Mouse (Mus musculus): ENCODE data around the gene Crtc1. TPM values are rescaled to one million over a fixed set of nuclear protein-coding genes. Genes with fewer than 3 reads are reported as not detected.

Gene Crtc1
- total RNA-seq, 1 experiment = 4.9 TPM

DNA sequence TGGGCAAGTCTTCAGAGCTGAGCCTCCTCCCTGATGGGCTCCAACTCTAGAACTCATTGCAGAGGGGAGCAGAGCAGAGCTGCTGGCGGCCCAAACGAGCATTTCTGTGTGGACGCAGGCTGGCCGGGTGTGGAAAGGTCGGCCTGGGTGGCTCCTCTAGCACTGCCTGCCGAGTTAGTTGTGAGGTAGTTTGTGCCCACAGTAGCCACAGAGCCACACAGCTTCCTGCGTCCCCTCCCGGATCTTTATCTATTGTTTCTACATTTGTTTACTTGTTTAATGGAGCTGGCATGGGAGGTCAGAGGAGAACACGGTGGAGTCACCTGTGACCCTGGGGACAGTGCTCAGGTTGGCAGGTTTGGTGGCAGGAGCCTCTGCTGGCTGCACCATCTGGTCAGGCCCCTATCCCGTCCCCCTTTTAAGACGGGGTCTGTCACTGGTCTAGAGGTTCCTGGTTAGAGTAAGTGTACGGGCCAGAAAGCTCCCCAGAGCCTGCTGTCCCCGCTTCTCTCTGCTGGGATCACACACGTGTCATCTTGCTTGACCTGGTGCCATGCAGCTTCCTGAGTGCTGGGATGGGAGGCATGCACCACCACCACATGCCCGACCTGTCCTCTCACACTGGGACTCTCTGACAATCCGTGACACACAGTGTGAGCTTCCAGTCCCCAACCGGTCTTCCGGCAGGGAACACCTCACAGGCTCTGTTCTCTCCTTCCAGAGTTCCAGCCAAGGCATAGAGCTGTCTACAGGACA is 17.9 kb downstream of the Crtc1 start:
- Histone ChIP-seq H3K9me3 (ENCODE audit: control insufficient read depth, insufficient read depth, low read depth, low read length) (no peaks in the 10 kb centered on the region), H3K27ac (ENCODE audit: insufficient read depth, low read depth, low read length, poor library complexity, severe bottlenecking) (no peak overlapping the region), H3K4me3 (ENCODE audit: insufficient read depth in 1 of 2, low read depth in 1 of 2, low read length in 2 of 2, poor library complexity in 1 of 2, severe bottlenecking in 1 of 2) (no peak overlapping the region), H3K36me3 (ENCODE audit: control insufficient read depth, insufficient read depth, low read length, poor library complexity, severe bottlenecking) (no peaks in the 10 kb centered on the region), H3K9ac (ENCODE audit: insufficient read depth, low read depth, low read length, poor library complexity, severe bottlenecking) (no peak overlapping the region), H3K4me1 (ENCODE audit: control insufficient read depth in 2 of 2, insufficient read depth in 2 of 2, low read length in 2 of 2, poor library complexity in 1 of 2) (no peaks in the 10 kb centered on the region)
- no peak for DNase-seq (ENCODE audit: low read depth, low spot score)
- in situ Hi-C loops (cut with MboI; ENCODE audit: low sequenced_read_pairs in 2 of 2, unreplicated experiment in 2 of 2) = no loop called here
- TF ChIP-seq ZC3H11A (IDR thresholded peaks at IDR 0.05; ENCODE audit: borderline replicate concordance, low read depth, low read length) (no peak), MAFK (IDR thresholded peaks at IDR 0.05; ENCODE audit: insufficient read depth, low read depth, low read length) (no peak), ZNF384 (IDR thresholded peaks at IDR 0.05; ENCODE audit: low read depth, low read length) (no peak), HCFC1 (IDR thresholded peaks at IDR 0.05; ENCODE audit: borderline replicate concordance, insufficient read depth, low read length) (no peak), CHD2 (IDR thresholded peaks at IDR 0.05; ENCODE audit: low read depth, low read length) (no peak)

DNA sequence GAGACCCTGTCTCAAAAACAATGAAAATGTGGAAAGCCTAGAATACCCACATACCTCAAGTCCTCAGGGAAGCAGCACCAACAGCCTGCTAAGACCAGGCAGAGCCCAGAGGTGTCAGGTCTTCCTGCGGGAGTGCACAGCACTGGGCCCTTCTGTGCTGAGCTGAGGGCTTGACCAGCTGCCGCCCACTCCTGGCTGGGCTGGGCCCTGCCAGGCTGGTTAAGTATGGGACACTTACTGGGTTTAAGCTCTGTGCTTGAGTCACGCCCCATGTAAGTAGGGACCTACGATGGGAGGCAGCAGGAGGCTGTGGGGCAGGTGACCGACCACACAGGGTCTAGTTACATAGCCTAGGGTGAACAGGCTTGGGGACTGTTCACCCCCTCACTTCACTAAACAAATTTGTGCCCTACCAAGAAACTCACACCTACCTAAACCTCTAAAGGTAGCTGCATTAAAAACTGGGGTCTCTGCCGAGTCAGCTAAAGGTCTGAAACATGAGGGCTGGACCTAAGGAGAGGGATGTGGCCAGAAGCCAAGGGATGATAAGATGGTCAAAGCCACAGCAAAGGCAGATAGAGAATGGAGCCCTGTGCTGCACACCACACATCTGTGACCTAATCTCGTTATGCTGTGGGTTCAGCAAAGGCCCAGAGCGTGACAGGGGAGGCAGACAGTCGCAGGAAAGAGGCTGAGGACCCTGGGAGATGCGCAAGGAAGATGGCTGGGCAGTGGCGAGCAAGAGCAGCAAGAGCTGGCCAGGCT is 19.3 kb downstream of the Crtc1 start:
- TF ChIP-seq MAFK (IDR thresholded peaks at IDR 0.05; ENCODE audit: insufficient read depth, low read depth, low read length) = no peak
- no peak for TF ChIP-seq HCFC1 (IDR thresholded peaks at IDR 0.05; ENCODE audit: borderline replicate concordance, insufficient read depth, low read length)
- TF ChIP-seq ZC3H11A (IDR thresholded peaks at IDR 0.05; ENCODE audit: borderline replicate concordance, low read depth, low read length) = no peak
- no peak for TF ChIP-seq ZNF384 (IDR thresholded peaks at IDR 0.05; ENCODE audit: low read depth, low read length)
- no peak for DNase-seq (ENCODE audit: low read depth, low spot score)
- in situ Hi-C loops (cut with MboI; ENCODE audit: low sequenced_read_pairs in 2 of 2, unreplicated experiment in 2 of 2) = no loop called here
- Histone ChIP-seq H3K9me3 (ENCODE audit: control insufficient read depth, insufficient read depth, low read depth, low read length) (no peaks in the 10 kb centered on the region), H3K4me3 (ENCODE audit: insufficient read depth in 1 of 2, low read depth in 1 of 2, low read length in 2 of 2, poor library complexity in 1 of 2, severe bottlenecking in 1 of 2) (no peak overlapping the region), H3K27ac (ENCODE audit: insufficient read depth, low read depth, low read length, poor library complexity, severe bottlenecking) (no peak overlapping the region), H3K36me3 (ENCODE audit: control insufficient read depth, insufficient read depth, low read length, poor library complexity, severe bottlenecking) (no peaks in the 10 kb centered on the region), H3K9ac (ENCODE audit: insufficient read depth, low read depth, low read length, poor library complexity, severe bottlenecking) (no peak overlapping the region), H3K4me1 (ENCODE audit: control insufficient read depth in 2 of 2, insufficient read depth in 2 of 2, low read length in 2 of 2, poor library complexity in 1 of 2) (no peaks in the 10 kb centered on the region; a peak in 1 of 4 replicates)

DNA sequence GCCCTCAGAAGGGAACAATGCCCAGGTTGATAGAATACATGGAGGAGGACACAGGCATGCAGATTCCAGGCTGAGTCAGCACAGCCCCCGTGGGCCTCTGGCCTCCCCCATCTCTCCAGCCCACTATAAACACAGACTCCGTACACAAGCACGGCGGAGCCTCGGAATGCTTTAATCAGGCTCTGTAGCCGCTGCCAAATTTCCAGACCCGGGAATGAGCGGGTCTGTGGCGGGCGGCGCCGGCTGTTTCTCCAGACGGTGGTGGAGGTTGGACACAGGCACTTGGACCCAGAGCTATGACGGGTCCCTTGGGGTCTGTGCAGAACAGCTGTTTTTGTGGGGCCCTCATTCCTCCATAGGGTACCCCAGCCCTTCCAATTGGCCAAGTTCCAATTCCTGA is 20.4 kb downstream of the Crtc1 start:
- Histone ChIP-seq H3K9ac (ENCODE audit: insufficient read depth, low read depth, low read length, poor library complexity, severe bottlenecking) (no peak overlapping the region), H3K27ac (ENCODE audit: insufficient read depth, low read depth, low read length, poor library complexity, severe bottlenecking) (no peak overlapping the region), H3K4me1 (ENCODE audit: control insufficient read depth in 2 of 2, insufficient read depth in 2 of 2, low read length in 2 of 2, poor library complexity in 1 of 2) (no peaks in the 10 kb centered on the region; a peak in 1 of 4 replicates), H3K9me3 (ENCODE audit: control insufficient read depth, insufficient read depth, low read depth, low read length) (no peaks in the 10 kb centered on the region), H3K36me3 (ENCODE audit: control insufficient read depth, insufficient read depth, low read length, poor library complexity, severe bottlenecking) (no peaks in the 10 kb centered on the region), H3K4me3 (ENCODE audit: insufficient read depth in 1 of 2, low read depth in 1 of 2, low read length in 2 of 2, poor library complexity in 1 of 2, severe bottlenecking in 1 of 2) (no peak overlapping the region)
- TF ChIP-seq CHD2 (IDR thresholded peaks at IDR 0.05; ENCODE audit: low read depth, low read length) (no peak), ZC3H11A (IDR thresholded peaks at IDR 0.05; ENCODE audit: borderline replicate concordance, low read depth, low read length) (no peak), ZNF384 (IDR thresholded peaks at IDR 0.05; ENCODE audit: low read depth, low read length) (no peak), HCFC1 (IDR thresholded peaks at IDR 0.05; ENCODE audit: borderline replicate concordance, insufficient read depth, low read length) (no peak), MAFK (IDR thresholded peaks at IDR 0.05; ENCODE audit: insufficient read depth, low read depth, low read length) (no peak)
- DNase-seq (ENCODE audit: low read depth, low spot score) = no peak
- in situ Hi-C loops (cut with MboI; ENCODE audit: low sequenced_read_pairs in 2 of 2, unreplicated experiment in 2 of 2) = no loop called here

DNA sequence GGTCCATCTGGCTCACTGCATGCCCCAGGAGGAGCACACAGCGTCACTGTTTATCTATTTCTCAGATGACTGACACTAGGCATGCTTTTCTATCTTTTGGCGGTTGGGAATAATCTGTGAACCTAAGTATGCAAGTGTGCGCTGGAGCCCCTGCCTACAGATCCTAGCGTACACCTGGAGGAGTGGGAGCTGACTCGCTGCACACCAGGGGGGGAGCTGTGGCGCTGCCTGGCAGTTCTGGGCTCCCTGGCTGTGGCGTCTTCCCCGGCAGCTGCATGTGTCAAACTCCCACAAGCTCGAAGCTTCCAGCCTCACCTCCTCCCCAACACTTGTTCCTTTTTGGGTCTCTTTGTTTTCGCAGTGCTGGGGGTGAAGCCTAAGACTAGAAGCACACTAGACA is 21.5 kb downstream of the Crtc1 start:
- no peak overlapping the region for H3K27ac ChIP-seq (ENCODE audit: insufficient read depth, low read depth, low read length, poor library complexity, severe bottlenecking)

More for the DNA sequence above, 21.5 kb downstream of the Crtc1 start:
- DNase-seq (ENCODE audit: low read depth, low spot score) = no peak
- H3K4me1 ChIP-seq (ENCODE audit: control insufficient read depth in 2 of 2, insufficient read depth in 2 of 2, low read length in 2 of 2, poor library complexity in 1 of 2) = no peaks in the 10 kb centered on the region; a peak in 1 of 4 replicates
- no peaks in the 10 kb centered on the region for H3K9me3 ChIP-seq (ENCODE audit: control insufficient read depth, insufficient read depth, low read depth, low read length)
- in situ Hi-C loops (cut with MboI; ENCODE audit: low sequenced_read_pairs in 2 of 2, unreplicated experiment in 2 of 2) = no loop called here
- TF ChIP-seq HCFC1 (IDR thresholded peaks at IDR 0.05; ENCODE audit: borderline replicate concordance, insufficient read depth, low read length) = no peak
- H3K9ac ChIP-seq (ENCODE audit: insufficient read depth, low read depth, low read length, poor library complexity, severe bottlenecking) = no peak overlapping the region
- no peaks in the 10 kb centered on the region for H3K36me3 ChIP-seq (ENCODE audit: control insufficient read depth, insufficient read depth, low read length, poor library complexity, severe bottlenecking)
- H3K4me3 ChIP-seq (ENCODE audit: insufficient read depth in 1 of 2, low read depth in 1 of 2, low read length in 2 of 2, poor library complexity in 1 of 2, severe bottlenecking in 1 of 2) = no peak overlapping the region
